Mouse (Mus musculus) adrenal gland, postnatal 14 days (tissue): Measurements from ENCODE around the gene Gypa. TPM values are rescaled to one million over a fixed set of nuclear protein-coding genes. Genes with fewer than 3 reads are reported as not detected.

Source experiments
- DNase-seq: peaks from one replicate; pipeline ENCODE4 v3.0.0; 2021; ENCODE audit warnings: mixed read lengths
- total RNA-seq: library from RNA; stranded (reverse); gene quantifications from 2 replicates; pipeline ENCODE4 v1.2.3, GENCODE M21; 2021

The Gypa gene
- total RNA-seq, 1 experiment from 2014 or later: 16.8 TPM

GRCm38 (mm10) chr8:80541836-80542235, 48.3 kb downstream of the Gypa start:
- no peak for DNase-seq

- no peak for DNase-seq
Observed at GRCm38 (mm10) chr8:80550436-80550835, 56.9 kb downstream of the Gypa start.

- no peak for DNase-seq
Observed at GRCm38 (mm10) chr8:80551303-80551702, 57.7 kb downstream of the Gypa start.

GRCm38 (mm10) chr8:80554991-80555390, 61.4 kb downstream of the Gypa start:
- no peak for DNase-seq

Other genes starting within 250 kb of the Gypa start
- not detected in 2 replicates for gene Frem3, start 117.3 kb downstream of the Gypa start, total RNA-seq
- 69.8 and 71.7 TPM in 2 replicates for gene Smarca5, start 245.7 kb downstream of the Gypa start, total RNA-seq